Mouse (Mus musculus) lung, postnatal 36 days (tissue): ENCODE data around the gene Pou2af1.
A peak's percentile ranks its signal among the peaks of the same experiment; 100 is the strongest.

Source experiments
- DNase-seq: peaks from one replicate; pipeline ENCODE4 v3.0.0; 2022; ENCODE audit warnings: mixed read lengths

The Pou2af1 gene

DNA sequence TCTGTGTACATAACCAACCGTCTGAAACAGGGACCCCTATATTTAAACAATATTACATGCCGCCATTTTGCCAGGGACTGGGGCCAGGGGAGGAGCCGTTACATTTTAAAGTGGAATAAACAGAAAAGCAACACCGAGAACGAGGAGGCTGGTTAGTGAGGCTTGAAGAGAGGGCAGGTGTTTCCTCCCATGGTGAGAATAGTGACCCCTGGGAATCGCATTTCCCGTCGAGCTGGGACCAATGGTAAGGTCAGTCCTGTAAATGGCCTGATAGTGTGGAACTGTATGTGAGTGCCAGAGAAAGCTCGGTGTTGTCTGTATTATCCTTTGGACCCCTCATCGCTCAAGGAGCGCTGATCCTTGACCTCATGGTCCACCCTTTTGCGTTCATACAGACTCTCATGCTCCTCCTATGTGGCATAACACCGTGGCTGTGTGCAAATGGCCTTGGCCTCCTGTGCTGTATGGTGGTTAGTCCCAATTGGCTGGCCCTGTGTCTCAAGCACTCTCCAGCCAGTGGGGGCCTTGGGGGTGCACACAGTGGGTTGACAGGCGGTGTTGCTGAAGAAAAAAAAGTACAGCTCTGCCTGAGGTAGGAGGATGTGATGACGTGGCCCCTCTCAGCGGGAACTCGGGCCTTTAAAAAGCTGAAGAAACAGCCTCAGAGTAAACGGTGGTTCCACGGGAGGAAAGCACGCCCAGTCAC lies at the start of gene Pou2af1:
Gene Pou2af1, plus strand, starts transcription at position 686 of the 706 bp plus-strand sequence.
- DNase-seq = peak; percentile 47

DNA sequence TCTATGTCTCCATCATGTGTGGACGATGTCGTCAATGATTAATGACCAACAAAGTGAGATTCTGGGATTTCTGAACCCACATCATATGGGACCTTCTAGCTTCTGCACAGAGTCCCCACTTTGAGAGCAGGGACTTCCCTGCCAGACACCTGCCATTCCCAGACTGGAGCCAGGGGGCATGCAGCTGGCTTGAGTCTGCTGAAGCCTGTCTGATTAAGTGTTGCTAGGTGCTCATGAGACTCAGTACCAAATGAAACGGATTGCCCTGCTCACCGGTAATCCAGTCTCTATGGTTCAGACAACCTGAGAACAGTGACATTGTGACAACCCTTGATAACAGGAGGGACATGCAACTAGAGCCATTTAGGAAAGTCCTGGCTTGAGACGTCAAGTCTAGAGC lies 49.5 kb upstream of the Pou2af1 start:
- DNase-seq = no peak

DNA sequence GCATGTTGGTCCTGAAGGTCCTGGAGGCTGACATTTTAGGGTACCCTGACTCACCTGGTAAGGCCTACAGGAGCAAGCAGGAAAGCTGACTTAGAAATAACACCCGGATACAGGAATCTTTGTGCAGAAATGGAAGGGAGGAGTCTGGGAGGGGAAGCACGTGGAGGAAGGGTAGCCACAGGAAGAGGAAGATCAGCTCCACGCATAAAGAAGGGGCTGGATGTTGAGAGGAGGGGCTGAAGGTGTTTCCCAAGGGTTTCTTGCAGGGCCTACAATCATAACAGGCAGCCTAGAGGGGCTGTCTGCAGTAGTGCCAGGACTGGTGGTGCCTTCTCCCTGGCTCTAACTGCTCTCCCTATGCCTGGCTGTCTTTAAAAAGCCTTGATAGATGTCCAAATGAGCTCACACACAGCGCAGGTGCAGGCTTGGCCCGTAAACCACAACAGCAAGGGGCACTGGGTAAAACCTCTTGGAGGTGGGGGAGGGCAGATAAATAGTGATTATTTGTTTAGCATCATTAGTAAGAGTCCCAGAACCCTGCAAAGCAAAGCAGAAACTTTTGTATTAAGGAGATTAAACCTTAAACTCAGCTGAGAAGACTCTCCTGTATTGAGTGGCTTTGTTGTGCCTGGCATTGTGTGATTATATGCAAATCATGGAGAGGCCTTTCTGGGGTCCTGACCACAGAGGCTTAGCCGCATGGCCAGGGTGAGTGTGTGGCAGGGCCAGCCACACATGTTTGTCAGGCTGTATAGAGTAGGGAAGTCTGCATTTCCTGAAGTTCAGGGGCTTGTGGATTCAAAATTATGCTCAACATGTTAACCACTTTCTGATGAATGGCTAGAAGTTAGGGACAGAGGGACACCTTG lies 48.0 kb upstream of the Pou2af1 start, which contains the start of gene Gm32742:
Gene Gm32742, minus strand, starts transcription at position 206 of the 869 bp plus-strand sequence.
- DNase-seq = no peak

DNA sequence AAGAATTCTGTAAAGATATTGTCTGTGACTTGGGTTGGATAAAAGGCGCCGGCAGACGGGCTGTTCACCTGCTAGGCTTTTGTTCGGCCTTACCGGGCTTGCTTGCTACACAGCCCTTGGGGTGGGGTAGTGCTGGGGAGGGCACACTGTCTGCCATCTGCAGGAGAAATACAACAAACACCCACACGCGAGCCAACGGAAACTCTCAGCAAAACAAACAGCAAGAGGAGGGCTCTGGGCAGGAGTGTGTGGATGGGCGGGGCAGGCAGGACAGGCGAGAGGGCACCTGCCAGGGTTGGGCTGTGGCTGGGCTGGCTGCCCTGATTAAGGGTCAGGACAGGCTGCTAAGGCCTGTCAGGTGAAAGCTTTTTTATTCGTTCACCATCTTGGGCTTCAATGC lies 45.6 kb upstream of the Pou2af1 start:
- peak; percentile 87 for DNase-seq

DNA sequence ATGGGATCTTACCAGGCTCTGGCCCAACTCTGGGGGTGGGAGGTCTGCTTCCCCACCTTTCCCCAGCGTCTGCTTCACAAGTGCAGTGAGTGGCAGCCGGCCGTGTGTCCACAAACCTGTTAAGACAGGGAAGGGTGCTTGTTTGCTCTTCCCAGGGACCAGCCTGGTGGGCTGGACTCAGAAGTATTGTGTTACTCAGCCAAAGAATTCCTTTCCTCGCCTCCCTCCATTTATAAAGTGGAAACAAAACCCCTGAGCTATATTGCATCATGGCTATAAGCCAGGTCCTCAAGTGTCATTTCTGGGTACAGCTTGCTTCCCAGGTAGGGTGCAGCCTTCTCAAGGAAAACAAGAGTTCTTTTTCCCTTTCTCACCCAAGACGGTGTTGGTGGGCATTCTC lies 44.8 kb upstream of the Pou2af1 start:
- DNase-seq = peak; percentile 83

DNA sequence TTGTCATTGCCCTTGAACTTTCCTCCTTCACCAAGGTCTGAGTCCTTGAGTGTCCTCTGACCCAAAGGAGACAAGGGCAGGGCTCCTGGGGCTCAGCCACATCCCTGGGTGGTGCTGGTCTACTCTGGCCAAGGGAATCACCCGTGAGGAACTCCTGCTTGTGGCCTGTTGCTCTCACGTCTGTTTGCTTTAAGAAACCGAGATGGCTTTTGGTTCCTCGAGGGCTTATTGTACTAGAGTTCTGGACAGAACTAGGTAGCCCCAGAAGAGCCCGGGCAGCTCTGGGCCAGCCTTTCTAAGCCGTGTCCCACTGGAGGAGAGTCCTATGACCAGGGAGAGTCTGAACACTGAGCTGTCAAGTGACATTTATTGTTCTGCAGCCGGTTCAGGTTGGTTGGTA lies 44.4 kb upstream of the Pou2af1 start:
- DNase-seq = peak; percentile 48

DNA sequence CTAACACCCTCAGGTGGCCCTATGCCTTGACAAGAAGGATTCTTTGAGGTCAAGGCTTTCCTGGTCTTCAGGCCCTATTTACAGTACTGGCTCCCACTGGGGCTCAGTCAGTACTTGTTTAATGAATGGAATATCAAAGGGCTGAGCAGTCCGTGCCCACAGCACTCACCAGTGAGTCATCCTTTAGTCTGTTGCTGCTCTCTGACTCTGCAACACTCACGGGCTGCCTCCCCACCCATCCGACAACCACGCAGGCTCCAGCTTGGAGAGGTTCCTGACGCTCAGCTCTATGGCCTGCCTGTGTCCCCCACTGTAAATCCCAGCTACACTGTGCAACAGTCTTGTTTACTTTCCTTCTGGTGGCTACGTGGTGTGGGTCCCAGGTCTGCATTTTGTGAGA lies 43.2 kb upstream of the Pou2af1 start:
- DNase-seq = no peak

DNA sequence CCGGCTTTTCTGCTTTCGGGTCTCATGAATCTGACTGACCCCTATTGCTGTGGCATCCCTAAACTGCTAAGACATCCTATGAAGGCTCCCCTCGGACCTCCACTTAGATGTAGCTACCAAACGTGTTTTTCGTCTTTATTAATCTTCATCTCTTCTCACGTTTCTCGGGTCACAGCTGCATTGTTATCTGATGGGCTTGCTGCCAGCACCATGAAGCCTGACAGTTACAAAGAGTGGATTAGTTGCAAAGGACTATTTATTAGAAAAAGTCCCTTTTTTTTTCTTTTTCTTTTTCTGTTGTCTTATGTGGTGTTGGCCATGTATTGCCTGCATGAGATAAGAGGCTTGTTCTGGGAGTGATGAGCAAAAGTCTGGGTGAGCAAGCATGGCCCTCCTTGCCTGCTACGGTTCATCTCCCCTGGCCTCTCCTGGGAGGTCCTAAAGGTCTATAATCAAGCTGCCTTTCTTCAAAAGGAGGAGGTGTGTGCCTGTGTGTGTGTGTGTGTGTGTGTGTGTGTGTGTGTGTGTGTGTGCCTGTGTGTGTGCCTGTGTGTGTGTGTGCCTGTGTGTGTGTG lies 38.5 kb upstream of the Pou2af1 start:
- peak; percentile 52 for DNase-seq

DNA sequence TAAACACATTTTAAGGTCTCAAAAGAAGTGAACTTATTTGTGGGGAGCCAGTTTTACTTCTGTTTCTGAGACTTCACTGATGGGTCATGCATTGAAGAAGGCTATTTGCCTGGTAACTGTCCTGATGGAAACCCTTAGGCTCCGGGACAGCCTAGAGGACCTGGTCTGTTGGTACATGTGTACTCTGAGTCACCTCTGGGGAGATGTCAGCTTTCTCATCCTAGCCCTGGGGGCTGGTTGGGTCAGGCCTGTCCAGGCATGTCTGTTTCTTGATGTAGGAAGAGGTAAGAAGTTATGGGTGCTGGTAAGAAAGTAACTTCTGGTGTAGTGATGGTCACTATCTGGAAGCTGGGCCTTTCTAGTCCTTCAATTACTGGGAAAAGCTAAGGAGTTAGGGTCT lies 37.8 kb upstream of the Pou2af1 start:
- no peak for DNase-seq

DNA sequence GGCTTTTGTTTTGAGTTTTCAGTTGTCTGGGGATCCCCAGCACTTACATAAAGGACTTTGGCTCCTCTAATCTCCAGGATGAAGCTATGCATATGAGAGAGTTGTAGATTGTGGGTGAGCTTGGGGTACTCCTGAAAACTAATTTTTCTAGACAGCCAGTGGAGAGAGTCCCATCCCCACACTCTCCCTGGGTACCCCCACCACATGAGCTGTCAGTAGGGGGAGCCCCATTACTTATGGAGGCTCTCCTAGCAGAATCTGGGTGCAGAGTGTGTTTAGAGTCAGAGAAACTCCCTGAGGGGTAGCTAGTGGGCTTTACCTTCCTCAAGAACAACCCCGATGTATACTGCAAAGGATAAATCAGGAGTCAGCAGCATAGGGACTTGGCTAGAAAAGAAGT lies 35.2 kb upstream of the Pou2af1 start:
- peak; percentile 40 for DNase-seq

DNA sequence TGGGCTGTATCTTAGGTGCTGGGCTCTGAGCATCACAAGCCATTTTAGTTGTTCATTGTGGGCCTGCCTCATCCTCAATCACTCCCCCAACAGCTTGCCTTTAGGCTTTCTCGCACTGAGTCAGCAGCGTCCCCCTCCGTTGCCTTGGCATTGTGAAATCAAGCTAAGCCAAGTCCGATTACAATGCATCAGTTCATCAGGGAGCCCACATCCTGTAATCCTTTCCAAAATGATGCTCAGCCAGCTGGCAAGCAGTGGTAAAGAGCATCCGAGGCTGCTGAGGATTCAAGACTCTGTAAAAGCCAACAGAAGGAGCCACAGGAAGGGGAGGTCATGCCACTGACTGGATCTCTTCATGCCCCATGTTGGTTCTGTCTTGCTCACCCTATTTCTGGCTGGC lies 32.9 kb upstream of the Pou2af1 start:
- DNase-seq = peak; percentile 72

DNA sequence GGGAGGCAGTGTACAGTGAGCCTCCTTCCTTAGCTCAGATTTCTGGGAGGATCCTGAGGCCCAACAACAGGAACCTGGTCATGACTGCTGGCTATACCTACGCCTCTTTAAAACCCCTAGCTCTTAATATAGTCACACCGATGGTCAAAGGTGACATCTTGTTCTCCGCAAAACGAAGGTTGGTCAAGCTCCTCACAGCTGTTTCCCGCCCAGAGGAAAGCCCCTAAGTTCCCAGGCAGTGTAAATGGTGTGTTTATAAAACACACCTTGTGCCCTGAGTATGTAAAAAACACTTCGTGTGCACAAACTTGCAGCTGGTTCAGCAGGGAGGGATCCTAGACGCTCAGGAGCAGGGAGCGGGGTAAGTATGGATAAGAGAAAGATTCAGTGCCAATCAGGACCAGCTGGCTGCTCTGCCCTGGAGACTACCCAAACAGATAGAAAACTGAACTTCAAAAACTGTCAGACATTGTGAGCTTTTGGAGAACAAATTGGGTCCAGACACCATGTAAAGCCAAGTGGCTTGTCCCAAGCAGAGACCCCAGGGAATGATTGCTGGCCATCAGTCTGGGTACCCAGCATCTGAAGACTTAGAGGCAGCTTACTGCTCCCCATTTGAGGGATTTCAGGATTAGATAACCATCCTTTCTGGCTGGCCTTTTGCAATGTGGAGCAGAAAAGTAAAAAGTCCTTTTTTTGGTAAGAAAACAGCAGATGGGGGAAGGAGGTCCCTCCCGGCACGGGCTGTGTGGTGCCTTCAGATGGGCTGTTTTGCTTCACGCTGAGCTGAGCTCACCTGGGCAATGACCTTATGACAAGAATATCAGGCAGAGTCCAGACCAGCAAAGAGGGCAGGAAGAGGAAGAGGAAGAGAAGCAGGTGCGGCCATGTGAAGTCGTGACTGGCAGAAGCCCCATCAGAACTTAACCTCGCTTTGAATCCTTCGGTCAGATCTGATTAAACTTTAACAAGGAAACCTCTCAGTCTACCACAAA lies 30.5 kb upstream of the Pou2af1 start:
- DNase-seq = no peak

DNA sequence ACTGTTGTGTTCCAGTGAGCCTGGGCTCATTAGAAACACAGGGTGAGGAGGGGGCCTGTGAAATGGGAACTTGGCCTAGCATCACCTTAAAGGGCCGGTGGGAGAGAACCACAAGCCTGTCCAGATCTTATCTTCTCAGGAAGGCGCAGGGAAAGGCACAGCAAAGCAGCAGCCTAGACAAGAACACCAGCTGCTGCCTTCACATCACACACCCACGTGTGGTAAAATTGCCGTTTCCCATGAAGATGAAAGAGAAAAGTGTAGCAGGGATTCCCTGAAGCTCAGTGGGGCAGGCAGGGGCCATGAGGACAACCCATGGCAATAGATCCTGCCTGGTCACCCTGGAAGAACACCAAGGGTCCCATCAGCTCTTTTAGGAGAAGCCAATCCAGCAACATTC lies 28.1 kb upstream of the Pou2af1 start:
- no peak for DNase-seq

DNA sequence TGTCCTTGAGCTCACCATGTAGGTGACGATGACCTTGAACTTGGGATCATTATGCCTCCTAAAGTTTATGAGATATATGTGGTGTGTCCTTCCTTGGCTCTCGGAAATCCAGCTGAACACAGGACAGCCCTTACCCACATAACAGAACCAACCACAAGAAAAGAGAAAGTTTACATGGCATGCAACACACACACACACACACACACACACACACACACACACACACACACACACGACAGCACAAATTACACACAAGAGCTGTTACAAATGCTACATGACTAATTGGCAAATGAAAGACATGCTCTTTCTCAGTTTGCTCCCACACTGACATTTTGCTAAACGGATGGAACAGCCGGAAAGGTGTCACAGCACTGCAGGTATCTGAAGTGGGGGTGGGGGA lies 27.6 kb upstream of the Pou2af1 start:
- DNase-seq = no peak

DNA sequence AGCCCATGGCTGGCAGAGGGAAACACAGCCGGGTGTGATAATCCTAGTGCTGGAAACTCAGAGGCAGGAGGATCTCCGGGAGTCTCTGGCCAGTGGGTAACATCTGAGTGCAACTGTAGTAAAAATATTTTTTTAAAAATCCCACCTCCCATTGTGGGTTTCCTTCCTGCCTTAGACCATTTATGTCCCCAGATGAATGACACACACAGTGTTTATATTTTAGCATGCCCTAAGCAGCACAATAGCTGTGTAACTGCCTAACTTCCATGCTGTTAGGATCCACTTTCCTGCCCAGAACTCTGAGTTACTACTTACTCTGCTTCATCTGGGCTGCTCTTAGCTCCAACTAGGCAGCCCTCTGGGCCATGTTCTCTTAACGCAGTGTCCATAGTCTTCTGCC lies 22.9 kb upstream of the Pou2af1 start:
- no peak for DNase-seq

DNA sequence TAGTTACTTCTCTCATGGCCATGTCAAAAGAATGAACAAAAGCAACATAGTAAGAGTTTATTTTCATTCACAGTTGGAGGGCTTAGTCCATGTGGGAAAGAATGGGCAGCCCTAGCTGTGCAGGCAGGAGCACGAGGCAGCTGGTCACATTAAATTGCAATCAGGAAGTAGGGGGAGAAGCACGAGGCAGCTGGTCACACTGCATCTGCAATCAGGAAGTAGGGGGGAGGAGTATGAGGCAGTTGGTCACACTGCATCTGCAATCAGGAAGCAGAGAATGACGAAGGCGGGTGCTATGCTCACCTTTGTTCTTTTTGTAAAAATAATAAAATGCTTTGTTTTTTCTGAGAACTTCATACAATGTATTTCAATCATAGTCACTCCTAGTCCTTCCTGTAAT lies 18.7 kb upstream of the Pou2af1 start:
- no peak for DNase-seq

DNA sequence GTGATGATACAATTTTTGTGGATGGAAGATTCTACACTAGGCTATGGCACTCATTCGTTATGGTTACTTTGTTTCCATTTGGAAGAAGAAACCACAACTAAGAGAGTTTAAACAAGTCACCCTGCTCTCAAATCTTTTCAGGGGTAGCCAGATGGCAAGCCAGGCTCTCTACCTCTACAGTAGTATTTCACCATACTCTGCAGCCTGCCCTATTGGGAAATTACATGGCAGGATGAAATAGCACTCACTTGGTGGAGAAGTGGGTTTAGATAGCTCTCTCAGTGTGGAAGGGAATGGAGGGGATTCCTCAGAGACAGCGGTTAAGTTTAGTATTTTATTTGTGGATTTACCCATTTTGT lies 4.6 kb upstream of the Pou2af1 start:
- DNase-seq = no peak

DNA sequence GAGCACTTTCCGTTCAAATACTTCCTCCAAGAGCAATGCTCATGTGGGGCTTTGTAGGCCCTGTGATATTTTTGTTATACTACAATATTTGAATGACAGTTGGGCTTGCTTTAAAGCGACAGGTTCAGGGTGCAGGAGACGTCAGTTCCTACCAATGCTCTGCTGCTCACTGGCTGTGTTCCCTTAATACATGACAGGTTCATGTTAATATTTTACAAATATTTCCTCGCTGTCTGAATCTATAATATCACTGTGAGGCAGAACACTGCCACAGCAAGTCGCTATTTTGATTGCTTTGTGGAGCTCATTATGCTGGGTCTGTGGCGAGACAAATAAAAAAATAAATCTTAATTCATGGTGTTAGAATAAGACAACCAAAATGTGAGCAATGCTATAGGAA lies 2.3 kb upstream of the Pou2af1 start:
- DNase-seq = no peak

DNA sequence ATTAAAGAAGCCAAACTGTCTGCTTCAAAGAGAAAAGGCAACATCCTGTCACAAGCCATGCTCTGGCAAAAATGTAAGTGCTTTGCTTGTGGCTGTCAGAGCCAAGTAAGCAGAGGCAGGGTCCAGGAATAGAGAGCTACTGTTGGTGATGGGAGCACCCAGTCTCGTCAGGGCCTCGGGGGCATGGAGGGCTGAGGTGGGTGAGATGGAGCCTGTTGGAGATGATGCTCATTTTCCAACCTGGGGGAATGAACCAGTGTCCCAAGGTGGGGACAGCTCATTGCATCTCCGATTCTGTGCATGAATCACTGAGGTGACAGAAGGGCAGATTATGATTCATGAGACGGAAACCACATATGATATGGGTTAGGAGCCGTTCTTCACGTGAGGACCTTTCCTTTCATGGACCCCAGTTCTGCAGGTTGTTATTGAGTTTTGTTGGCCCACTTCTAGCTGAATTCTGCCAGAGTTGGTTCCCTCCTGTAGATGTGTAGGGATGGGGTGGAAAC lies 275 bp downstream of the Pou2af1 start:
- no peak for DNase-seq

DNA sequence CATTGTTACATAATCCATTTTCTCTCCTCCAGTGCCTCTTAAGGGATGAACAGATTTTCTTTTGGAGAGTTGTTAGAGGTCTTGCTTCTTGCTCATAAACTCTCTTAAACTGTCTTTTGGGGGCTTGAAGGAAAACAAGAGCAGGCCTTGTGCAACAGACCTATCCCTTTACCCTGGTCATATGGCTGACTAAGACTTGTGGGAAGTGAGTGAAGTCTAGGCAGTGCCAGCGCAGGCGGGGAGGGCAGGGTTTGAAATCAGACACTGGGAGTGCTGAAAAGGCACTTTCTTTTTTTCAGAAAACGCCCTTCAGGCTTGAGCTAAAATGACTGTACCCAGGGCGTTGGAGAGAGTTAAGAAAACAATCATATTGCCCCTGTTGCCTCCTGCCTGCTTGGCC lies 1.8 kb downstream of the Pou2af1 start:
- peak; percentile 10 for DNase-seq

DNA sequence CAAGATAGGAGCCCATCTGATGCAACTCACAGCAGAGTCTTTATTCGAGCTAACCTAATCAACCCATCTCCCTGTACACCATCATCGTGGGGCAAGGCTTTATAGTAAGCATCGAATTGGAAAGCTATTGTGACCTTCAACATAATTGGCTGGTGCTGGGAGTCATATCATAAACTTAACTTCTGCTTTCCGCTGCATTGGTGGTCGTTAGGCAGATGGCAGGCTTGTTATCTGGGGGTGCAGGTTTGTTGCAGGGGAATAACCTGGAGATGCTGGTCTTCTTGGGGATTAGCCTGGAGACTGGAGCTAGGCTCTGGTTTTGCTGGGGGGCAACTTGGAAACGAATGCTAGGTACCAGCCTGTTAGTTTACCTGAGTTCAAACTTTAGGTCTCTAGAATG lies 2.4 kb downstream of the Pou2af1 start:
- no peak for DNase-seq

DNA sequence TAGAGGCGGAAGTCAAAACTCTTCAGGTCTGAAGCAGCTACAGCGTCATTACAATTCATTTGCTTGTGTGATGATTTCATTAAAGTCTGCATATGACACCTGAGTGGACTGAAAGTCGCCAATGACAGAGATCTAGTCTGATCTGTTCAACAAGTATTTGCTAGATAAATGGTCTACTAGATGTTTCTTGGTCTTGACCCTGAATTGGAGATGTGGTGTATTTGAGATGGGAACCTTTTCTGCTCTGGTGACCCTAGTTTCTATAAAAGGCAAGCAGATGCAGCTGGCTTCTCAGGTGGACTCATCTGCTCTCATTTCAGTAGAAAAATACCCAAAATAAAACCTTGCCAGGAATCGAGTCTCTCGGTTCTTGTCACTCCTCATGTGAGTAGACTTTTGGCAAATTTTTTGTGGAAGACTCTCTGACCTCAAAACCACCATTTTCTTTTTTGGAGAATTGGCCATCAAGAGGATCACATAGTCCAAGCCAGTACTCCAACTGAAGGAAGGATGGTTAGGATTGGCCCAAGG lies 12.2 kb downstream of the Pou2af1 start:
- DNase-seq = no peak
